Mouse (Mus musculus): ENCODE results near the gene Rab33a.

Rab33a gene

DNA sequence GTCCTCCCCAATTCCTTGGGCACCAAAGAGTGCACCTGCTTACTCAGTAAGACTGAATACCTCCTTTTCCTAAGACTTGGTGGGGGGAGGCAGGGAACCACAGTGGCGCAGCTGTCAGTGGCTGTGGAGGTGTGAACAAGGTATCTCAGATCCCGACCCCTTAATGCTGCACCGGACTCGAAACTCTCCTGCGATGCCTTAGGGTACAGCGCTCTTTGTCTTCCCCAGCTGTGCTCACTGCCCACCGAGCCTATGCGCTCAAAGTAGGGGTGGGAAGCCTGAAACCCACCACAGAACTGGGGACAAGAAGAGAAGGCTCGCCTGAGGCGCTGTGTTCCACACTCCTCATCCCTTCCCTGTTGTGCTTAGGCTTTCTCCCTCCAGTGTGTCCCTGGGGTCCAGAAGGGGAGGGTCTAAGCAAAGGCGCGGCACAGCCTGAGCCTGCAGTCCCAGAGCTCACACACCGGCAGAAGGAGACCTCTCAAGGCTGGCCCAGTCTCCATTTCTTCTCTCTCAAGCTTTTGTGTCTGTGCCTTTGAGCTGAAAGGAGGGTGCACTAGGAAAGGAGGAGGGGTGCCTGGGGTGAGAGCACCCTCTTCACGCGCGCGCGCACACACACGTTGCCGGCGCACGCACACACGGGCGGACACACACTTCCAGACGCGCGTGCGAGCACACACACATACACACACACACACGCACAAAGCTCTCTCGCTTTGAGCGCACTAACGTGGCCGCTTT lies at the start of gene Rab33a:
TSS of gene Rab33a (plus strand) at position 478 of the 741 bp plus-strand sequence.
- in situ Hi-C loops (cut with MboI, MseI), result no loop called here

DNA sequence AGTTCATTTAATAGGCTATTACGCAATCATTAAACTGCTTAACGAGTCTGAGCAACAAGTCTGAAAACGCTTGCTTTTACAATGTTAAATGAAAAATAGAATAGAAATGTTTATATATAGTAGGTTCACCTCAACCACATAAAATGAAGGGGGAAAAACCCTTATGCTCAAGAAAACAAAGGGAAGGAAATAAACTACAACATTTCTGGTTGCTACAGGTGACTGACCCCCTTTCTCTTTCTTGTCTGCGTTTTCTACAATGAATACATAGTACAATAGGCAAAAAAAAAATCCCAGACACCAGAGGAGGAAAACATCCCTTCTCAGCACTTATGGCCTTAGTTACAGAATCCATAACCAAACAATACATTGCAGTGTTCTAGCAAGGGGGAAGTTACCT lies 38.0 kb upstream of the Rab33a start:
- in situ Hi-C loops (cut with MboI, MseI), result no loop called here

DNA sequence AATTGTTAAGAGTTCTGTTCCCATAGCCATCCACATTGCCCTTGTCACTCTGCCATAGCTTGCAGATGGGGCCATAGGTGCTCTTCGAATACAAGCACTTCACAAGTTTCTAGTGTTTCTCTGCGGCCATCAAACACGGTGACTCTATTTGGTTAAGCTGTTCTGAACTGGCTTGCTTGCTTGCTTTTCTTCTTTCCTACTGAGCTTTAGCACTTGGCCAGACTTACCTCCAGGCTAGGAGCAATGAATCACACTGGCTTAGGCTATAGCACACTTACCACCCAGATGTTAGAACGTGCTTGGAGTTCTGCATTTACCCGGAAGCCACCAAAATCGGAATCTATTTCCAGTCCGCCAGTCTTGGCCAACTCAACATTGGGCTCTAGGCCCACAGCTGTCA lies 37.4 kb upstream of the Rab33a start:
- in situ Hi-C loops (cut with MboI, MseI), result no loop called here

DNA sequence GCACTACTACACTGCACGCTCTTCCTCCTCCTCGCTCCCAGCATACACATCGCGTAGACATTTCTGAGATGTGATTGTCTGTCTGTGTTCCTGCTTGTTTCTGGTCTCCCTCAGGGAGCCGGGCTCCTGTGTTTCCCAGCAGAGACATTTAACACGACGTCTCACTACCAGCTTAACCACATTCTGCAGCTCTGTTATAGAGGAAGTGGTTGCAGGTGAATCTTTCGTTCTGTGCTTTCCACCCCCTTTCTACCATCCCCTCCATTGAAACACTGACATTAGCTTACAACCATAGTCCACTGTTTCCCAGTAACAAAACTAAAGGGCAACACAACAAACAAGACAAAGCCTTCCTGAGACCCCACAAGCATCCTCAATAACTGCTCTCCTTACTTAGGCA lies 25.3 kb upstream of the Rab33a start:
- in situ Hi-C loops (cut with MboI, MseI), result loop anchor here in 1 of 2 experiments (5.0 kb wide), 1 partner anchor 49 kb away; no protein-coding TSS in a partner anchor

DNA sequence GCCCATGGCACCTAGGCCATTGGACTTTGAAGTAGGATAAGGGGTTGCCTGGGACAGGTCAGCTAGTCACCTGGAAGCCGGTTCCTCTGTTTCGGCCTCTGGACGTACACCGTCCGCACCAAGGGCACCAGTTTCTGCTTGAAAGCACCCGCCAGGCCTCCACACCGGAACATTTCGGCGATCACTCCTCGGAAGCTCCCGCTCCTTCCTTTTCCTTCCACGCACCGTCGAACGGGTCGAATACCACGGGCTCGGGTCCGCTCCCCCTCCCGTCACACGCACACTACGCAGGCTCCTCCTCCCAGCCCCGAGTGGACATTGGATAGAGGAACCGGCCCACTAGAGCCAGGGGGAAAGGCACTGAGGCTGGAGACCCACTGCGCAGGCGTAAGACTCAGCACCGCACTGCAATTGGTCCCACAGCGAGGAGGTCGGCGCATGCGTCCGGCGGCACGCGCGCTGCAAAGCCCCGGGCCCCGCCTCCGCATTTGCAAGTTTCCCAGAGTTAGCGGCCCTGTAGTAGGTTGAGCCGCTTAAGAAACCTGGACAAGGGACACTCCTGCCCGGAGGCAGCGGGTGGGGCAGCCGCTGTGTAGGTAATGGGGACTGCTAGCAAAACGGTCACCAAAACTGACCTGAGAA lies 5.8 kb upstream of the Rab33a start, which contains the start of gene Aifm1:
TSS of gene Aifm1 (minus strand) at position 398 of the 642 bp plus-strand sequence.
- in situ Hi-C loops (cut with MboI, MseI), result no loop called here

DNA sequence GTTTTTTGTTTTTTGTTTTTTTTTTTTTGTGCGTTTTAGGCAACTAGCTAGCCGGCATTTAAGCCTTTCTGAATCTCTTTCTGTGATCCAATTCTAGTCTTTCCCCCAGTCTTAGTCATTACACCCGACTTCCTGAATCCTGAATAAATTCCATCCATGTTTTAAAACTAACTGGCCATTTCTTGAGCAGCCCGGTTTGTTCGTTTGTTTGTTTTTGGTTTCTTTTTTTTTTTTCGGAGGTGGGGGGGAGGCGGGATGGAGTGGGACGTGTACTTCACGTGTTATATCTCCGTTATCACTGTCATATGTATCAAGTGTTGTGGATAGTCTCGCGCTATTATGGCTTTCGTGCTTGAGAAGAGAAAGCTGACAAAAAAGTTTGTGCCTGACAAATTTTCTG lies 5.3 kb upstream of the Rab33a start:
- in situ Hi-C loops (cut with MboI, MseI), result no loop called here

DNA sequence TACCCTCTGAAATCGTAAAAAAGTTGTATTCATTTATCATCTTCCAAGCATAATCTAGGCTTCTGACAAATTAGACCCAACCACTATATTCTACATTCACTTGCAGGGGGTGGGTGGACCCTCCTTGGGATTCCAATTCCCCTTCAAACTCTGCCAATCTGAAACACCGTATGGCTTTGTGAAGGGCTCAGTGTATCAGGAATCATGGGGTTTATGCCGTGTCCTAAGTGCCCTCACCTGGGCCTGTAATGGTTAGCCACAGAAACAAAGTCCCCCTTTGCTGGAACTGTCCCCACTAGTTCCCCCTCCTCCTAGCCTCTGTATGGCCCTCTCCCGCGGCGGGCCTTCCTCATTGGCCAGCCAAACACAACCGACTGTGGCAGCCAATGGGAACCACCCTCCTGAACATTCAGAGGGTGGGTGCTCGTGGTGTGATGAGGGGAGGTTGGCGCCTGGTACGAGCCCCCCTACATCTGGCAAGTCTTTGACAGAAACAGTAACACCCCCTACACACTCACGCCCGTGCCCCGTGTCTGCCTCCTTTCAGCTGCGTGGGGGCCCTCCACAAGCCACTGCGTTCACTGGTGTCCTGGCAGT lies 776 bp upstream of the Rab33a start:
- in situ Hi-C loops (cut with MboI, MseI), result no loop called here

DNA sequence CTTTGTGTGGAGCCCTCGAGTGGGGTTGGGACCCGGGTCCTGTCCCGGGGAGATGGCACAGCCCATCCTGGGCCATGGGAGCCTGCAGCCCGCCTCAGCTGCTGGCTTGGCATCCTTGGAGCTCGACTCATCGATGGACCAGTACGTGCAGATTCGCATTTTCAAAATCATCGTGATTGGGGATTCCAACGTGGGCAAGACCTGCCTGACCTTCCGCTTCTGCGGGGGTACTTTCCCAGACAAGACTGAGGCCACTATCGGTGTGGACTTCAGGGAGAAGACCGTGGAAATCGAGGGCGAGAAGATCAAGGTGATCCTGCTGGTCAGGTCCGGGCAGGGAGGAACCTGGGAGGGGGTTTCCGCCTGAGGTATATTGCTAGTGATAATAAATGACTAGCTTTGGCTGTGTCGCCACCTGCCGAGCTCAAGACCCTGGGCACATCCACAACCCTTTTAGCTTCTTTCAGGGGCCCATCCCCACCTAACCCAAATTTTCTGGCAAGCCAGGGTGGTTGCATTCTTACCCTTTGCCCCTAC lies 532 bp downstream of the Rab33a start:
- in situ Hi-C loops (cut with MboI, MseI), result no loop called here

DNA sequence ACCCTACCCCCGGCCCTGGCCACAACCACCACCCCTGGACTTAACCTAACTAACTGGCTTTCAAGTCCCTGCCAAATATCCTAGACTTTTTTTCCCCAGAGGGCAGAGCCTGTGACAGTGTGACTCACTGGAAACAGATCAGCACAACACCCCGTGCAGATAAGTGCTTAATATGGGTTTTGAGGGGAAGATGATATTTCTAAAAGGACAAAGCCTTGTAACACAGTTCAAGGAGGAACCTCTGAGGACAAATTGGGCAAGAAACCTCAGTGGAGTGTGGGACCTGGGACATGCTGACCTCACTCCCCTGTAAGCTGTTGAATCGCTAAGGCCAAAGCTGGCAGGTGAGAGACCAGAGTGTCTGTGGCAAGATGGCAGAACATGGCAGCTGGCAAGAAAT lies 2.6 kb downstream of the Rab33a start:
- in situ Hi-C loops (cut with MboI, MseI), result no loop called here

DNA sequence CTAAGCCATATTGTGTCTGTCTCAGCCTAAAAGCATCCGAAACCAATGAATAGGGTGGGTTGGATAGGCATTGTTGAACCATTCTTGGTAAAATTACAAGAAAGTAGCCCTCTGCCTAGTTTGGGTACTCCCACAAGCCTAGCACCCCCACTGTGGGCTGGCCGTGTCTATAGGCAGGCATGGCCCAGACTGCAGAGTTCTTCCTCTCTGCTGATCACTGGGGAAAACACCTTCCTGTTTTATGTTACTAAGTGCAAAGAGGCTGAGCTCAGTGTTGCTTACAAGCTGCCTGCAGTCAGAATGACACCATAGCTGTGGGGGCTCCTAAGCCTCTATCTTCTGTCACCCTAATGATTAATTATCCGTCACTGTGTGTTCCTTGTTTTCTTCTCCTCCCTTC lies 4.4 kb downstream of the Rab33a start:
- in situ Hi-C loops (cut with MboI, MseI), result no loop called here

DNA sequence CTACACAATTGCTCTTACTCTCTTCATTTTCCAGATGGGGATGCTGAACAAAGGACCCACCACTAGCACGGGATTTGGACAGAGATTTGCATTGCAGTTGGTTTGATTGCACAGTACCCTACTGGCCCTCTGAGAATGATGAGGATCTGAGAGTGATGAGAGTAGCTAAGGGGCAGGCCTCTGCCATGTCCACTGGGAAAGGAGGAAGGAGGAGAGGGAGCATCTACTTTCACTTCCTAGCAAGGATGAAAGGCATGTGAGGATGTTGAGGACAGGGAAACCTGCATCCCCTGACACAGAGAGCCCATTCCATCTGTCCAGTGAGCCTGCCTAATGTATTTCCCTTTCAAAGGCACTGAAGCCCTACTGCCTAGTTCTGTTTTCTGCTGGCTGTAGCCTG lies 6.2 kb downstream of the Rab33a start:
- in situ Hi-C loops (cut with MboI, MseI), result no loop called here

DNA sequence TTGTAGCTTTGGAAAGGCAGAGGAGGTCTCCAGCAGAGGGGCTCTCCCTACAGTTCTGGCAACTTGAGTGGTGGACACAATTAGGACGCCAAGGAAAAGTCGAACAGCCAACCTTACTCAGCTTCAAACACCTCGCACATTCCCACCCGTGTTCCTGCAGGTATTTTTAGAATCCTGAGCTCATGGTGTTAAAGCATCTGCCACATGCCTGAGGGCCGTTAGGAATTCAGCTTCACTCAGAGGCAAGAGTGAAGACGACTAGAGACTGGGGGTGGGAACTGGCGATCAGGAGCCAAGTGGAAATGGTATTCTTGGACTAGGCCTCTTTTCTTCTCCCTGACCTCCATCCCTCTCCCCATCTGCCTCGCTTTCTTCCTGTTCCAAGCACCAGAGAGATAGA lies 6.8 kb downstream of the Rab33a start:
- in situ Hi-C loops (cut with MboI, MseI), result no loop called here

DNA sequence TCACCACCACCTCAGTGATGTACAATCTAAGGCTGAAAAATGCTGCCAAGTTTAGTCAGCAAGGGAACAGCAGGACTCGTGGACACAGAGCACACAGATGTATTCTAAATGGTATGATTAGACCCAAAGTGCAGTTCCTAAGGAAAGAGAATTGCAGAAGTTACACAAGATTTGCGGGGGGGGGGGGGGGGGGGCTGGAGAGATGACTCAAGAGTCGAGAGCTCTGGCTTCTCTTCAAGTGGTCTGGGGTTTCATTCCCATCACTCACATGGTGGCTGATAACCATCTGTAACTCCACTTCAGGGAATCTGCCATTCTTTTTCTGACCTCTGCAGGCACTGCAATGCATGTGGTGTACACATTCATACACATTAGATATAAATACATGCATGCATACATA lies 7.3 kb downstream of the Rab33a start:
- in situ Hi-C loops (cut with MboI, MseI), result no loop called here

DNA sequence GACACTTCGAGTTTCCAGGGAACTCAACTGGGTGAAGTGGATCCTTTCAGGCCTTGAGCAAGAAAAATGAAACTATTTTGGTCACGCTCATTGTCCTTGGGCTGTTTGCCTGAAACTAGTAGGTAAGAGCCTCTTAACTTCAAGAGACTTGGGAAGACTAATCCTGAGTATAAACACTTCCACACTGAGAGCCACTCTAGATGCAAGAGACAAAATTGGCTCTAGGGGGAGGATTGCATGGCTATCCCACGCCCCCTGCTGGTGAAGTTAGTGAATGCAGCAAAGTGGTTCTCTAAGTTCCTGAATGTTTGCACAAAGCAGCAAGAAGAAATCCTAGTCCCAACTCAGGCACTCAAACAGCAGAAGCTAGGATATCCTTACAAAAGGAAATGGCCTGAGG lies 13.1 kb downstream of the Rab33a start:
- in situ Hi-C loops (cut with MboI, MseI), result no loop called here

All from T-helper 17 cell (primary cell).